9 mouse cellular contexts compared by ENCODE assay signal in the genomic region with DNA sequence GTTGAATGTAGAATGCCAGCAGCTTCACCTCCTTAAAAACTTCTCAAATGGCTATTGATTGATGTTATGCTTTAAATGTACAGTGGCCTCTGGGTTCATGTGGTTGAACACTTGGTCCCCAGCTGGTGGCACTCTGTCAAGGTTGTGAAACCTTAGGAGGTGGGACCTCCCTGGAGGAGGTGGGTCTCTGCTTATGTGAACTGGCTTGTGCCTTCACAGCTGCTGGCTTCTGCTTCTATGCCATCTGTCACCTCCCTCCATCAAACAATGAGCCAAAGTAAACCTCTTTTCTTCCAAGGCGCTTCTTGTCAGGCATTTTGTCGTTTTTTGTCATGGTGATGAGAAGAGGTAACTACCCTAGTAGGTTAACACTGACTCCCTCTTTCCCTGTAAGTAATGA. TPM values are rescaled to one million over a fixed set of nuclear protein-coding genes. Genes with fewer than 3 reads are reported as not detected.
DNase-seq lines count a peak whose midpoint lies in the region; ATAC-seq lines count a peak whose summit lies in the region.
"Had no signal": no experiment of that assay in that cellular context is flagged by ENCODE, and none has a peak within 500 bp of the region (broad histone marks: within the 10 kb centered on the region; RNA-seq: fewer than 3 reads in every experiment).

No protein-coding gene starts in this region.

- 26% methylated on average over 2 of the region's 2 CpGs for WGBS in kidney, embryonic 16.5 days

- no peaks in the 10 kb centered on the region for H3K9me3 ChIP-seq in kidney, embryonic 16.5 days (ENCODE audit: low read length)
- H3K9me3 ChIP-seq: midbrain, embryonic 12.5 days had no signal

- ATAC-seq in kidney, embryonic 16.5 days (ENCODE audit: low FRiP score, low TSS enrichment): peak; percentile 86

- no peak overlapping the region for H3K27ac ChIP-seq in kidney, embryonic 16.5 days (ENCODE audit: low read length)
- H3K27ac ChIP-seq: midbrain, embryonic 12.5 days had no signal

- H3K4me3 ChIP-seq in kidney, embryonic 16.5 days (ENCODE audit: low read length): no peak overlapping the region
- H3K4me3 ChIP-seq: midbrain, embryonic 12.5 days had no signal

- H3K4me1 ChIP-seq in kidney, embryonic 16.5 days (ENCODE audit: insufficient read depth, low read length): no peaks in the 10 kb centered on the region

- no peaks in the 10 kb centered on the region for H3K27me3 ChIP-seq in kidney, embryonic 16.5 days (ENCODE audit: insufficient read depth, low read length)
- H3K27me3 ChIP-seq: midbrain, embryonic 12.5 days had no signal

- DNase-seq in cerebellum, postnatal 10 days: peak; percentile 45 to 64
- DNase-seq in cerebellum, adult 9-10 months: no peak
- no peak for DNase-seq in kidney, postnatal 10 days
- peak; percentile 12 for DNase-seq in embryo, embryonic 11 days
- DNase-seq in lung, postnatal 36 days: peak; percentile 75
- DNase-seq in left cerebral cortex, postnatal 14 days (ENCODE audit: low spot score in 2 of 2): no peak
- no peak for DNase-seq in ovary, postnatal 14 days (ENCODE audit: low spot score)

- H3K4me2 ChIP-seq in kidney, embryonic 16.5 days (replicated peaks; ENCODE audit: low read depth, low read length): no peak overlapping the region
- H3K4me2 ChIP-seq: midbrain, embryonic 12.5 days had no signal

- H3K9ac ChIP-seq in kidney, embryonic 16.5 days (replicated peaks; ENCODE audit: low read length): no peak overlapping the region
- H3K9ac ChIP-seq: midbrain, embryonic 12.5 days had no signal

- intact Hi-C loops in left cerebral cortex, postnatal 14 days (cut with DNase I): no loop called here

- no peaks in the 10 kb centered on the region for H3K36me3 ChIP-seq in kidney, embryonic 16.5 days (ENCODE audit: insufficient read depth, low read length)
- H3K36me3 ChIP-seq: midbrain, embryonic 12.5 days had no signal

RNA-seq across cellular contexts. Expression of a gene that starts 13.8 kb away (rescaled TPM):
- polyA plus RNA-seq in kidney, embryonic 16.5 days (2015; fragmentation: Nextera tagmentation; extraction: Ambion mirVana): 79.1 and 81.9 TPM in 2 replicates
- total RNA-seq in left cerebral cortex, postnatal 14 days (2021): 100 to 1,000 TPM; 198 to 199 TPM

RNA-seq across cellular contexts. Expression of a gene that starts 31.7 kb away (rescaled TPM):
- 18.8 and 23.7 TPM in 2 replicates for polyA plus RNA-seq in kidney, embryonic 16.5 days (2015; fragmentation: Nextera tagmentation; extraction: Ambion mirVana)
- 10 to 100 TPM; 19.0 to 25.5 TPM for total RNA-seq in left cerebral cortex, postnatal 14 days (2021)

Comparison
In these comparisons a context has a peak if more than half of its experiments do, and no peak if none do; other contexts are left out.
1. DNase-seq: peak in cerebellum, postnatal 10 days (2 of 2), embryo, embryonic 11 days (single experiment) and lung, postnatal 36 days (single experiment); none in cerebellum, adult 9-10 months (single experiment), kidney, postnatal 10 days (single experiment), left cerebral cortex, postnatal 14 days (0 of 2) and ovary, postnatal 14 days (single experiment).